10 mouse cellular contexts compared by ENCODE assay signal in genomic region chr3:21769920-21770547, GRCm38 (mm10).
DNase-seq lines count a peak whose midpoint lies in the region; ATAC-seq lines count a peak whose summit lies in the region.
"Had no signal": no experiment of that assay in that cellular context is flagged by ENCODE, and none has a peak within 500 bp of the region (broad histone marks: within the 10 kb centered on the region; RNA-seq: fewer than 3 reads in every experiment).

No protein-coding gene starts in this region.

- ATAC-seq in midbrain, embryonic 14.5 days (ENCODE audit: low FRiP score, low TSS enrichment) = no peak
- ATAC-seq in heart, embryonic 13.5 days (ENCODE audit: extremely low read depth, insufficient number of reproducible peaks, low FRiP score, low TSS enrichment) = no peak
- ATAC-seq in forebrain, embryonic 16.5 days = no peak

- no peak overlapping the region for H3K9ac ChIP-seq in midbrain, embryonic 14.5 days (replicated peaks; ENCODE audit: low read length)
- no peak overlapping the region for H3K9ac ChIP-seq in heart, embryonic 13.5 days
- no peak overlapping the region for H3K9ac ChIP-seq in forebrain, embryonic 16.5 days (replicated peaks; ENCODE audit: low read depth, low read length)
- H3K9ac ChIP-seq: neural tube, embryonic 12.5 days had no signal

- H3K27me3 ChIP-seq in midbrain, embryonic 10.5 days (ENCODE audit: low read depth, poor library complexity, severe bottlenecking) = no peaks in the 10 kb centered on the region
- no peaks in the 10 kb centered on the region for H3K27me3 ChIP-seq in midbrain, embryonic 14.5 days (ENCODE audit: control insufficient read depth, insufficient read depth, low read length)
- H3K27me3 ChIP-seq in heart, embryonic 13.5 days (replicated peaks) = no peaks in the 10 kb centered on the region
- no peaks in the 10 kb centered on the region for H3K27me3 ChIP-seq in forebrain, embryonic 16.5 days (replicated peaks; ENCODE audit: control insufficient read depth, insufficient read depth, low read length)
- H3K27me3 ChIP-seq: neural tube, embryonic 12.5 days had no signal

- no peak overlapping the region; the same call in 1 of the 2 replicates for H3K27ac ChIP-seq in midbrain, embryonic 10.5 days (replicated peaks)
- no peak overlapping the region for H3K27ac ChIP-seq in midbrain, embryonic 14.5 days (replicated peaks; ENCODE audit: low read depth, low read length)
- 0 out of 2 replicates have a peak overlapping the region, but pooled peaks have one; percentile 1 for H3K27ac ChIP-seq in heart, embryonic 13.5 days (replicated peaks)
- no peak overlapping the region for H3K27ac ChIP-seq in forebrain, embryonic 16.5 days (ENCODE audit: low read length)
- H3K27ac ChIP-seq: neural tube, embryonic 12.5 days had no signal

- H3K36me3 ChIP-seq in midbrain, embryonic 10.5 days = no peaks in the 10 kb centered on the region
- no peaks in the 10 kb centered on the region for H3K36me3 ChIP-seq in midbrain, embryonic 14.5 days (ENCODE audit: control insufficient read depth, insufficient read depth, low read length)
- H3K36me3 ChIP-seq in heart, embryonic 13.5 days = no peaks in the 10 kb centered on the region
- H3K36me3 ChIP-seq in forebrain, embryonic 16.5 days (ENCODE audit: control insufficient read depth, insufficient read depth) = no peaks in the 10 kb centered on the region
- H3K36me3 ChIP-seq: neural tube, embryonic 12.5 days had no signal

- no peak overlapping the region for H3K4me2 ChIP-seq in midbrain, embryonic 14.5 days (ENCODE audit: low read length)
- H3K4me2 ChIP-seq in heart, embryonic 13.5 days = no peak overlapping the region
- H3K4me2 ChIP-seq in forebrain, embryonic 16.5 days (ENCODE audit: low read length) = no peak overlapping the region
- H3K4me2 ChIP-seq: neural tube, embryonic 12.5 days had no signal

- no peak overlapping the region for H3K4me3 ChIP-seq in midbrain, embryonic 10.5 days
- no peak overlapping the region for H3K4me3 ChIP-seq in midbrain, embryonic 14.5 days (replicated peaks; ENCODE audit: low read depth, low read length)
- no peak overlapping the region for H3K4me3 ChIP-seq in heart, embryonic 13.5 days
- H3K4me3 ChIP-seq in forebrain, embryonic 16.5 days (replicated peaks; ENCODE audit: low read length) = no peak overlapping the region
- H3K4me3 ChIP-seq: neural tube, embryonic 12.5 days had no signal

- peak; percentile 53 to 71 for DNase-seq in cerebellum, postnatal 10 days
- DNase-seq in cerebellum, adult 11-12 months = no peak
- DNase-seq in midbrain, embryonic 10.5 days (ENCODE audit: low spot score) = peak; percentile 23
- DNase-seq in midbrain, embryonic 14.5 days = no peak
- peak; percentile 19 for DNase-seq in yolk sac, embryonic 10.5 days (ENCODE audit: low spot score)
- DNase-seq in frontal cortex, postnatal 14 days (ENCODE audit: low spot score in 2 of 2) = no peak
- DNase-seq: B cell, adult 2 months had no signal

- 56% methylated on average over 9 of the region's 9 CpGs for WGBS in midbrain, embryonic 10.5 days
- WGBS in midbrain, embryonic 14.5 days = 43% methylated on average over 9 of the region's 9 CpGs
- WGBS in heart, embryonic 13.5 days = 26% methylated on average over 9 of the region's 9 CpGs
- 56% methylated on average over 9 of the region's 9 CpGs for WGBS in forebrain, embryonic 16.5 days

- no peaks in the 10 kb centered on the region for H3K9me3 ChIP-seq in midbrain, embryonic 10.5 days (replicated peaks)
- no peaks in the 10 kb centered on the region for H3K9me3 ChIP-seq in midbrain, embryonic 14.5 days (ENCODE audit: control insufficient read depth, low read length)
- no peaks in the 10 kb centered on the region for H3K9me3 ChIP-seq in heart, embryonic 13.5 days
- H3K9me3 ChIP-seq in forebrain, embryonic 16.5 days (ENCODE audit: control insufficient read depth, low read length) = no peaks in the 10 kb centered on the region
- H3K9me3 ChIP-seq: neural tube, embryonic 12.5 days had no signal

- peaks cover 4% of the 10 kb centered on the region for H3K4me1 ChIP-seq in midbrain, embryonic 10.5 days
- H3K4me1 ChIP-seq in midbrain, embryonic 14.5 days (ENCODE audit: control insufficient read depth, insufficient read depth, low read length) = no peaks in the 10 kb centered on the region
- peaks cover 11% of the 10 kb centered on the region for H3K4me1 ChIP-seq in heart, embryonic 13.5 days
- no peaks in the 10 kb centered on the region for H3K4me1 ChIP-seq in forebrain, embryonic 16.5 days (replicated peaks; ENCODE audit: control insufficient read depth, insufficient read depth, low read length)
- H3K4me1 ChIP-seq: neural tube, embryonic 12.5 days had no signal

Comparison
In these comparisons a context has a peak if more than half of its experiments do, and no peak if none do; other contexts are left out.
1. DNase-seq: peak in cerebellum, postnatal 10 days (2 of 2), midbrain, embryonic 10.5 days (single experiment) and yolk sac, embryonic 10.5 days (single experiment); none in cerebellum, adult 11-12 months (single experiment), midbrain, embryonic 14.5 days (single experiment) and frontal cortex, postnatal 14 days (0 of 2).